9 mouse cellular contexts compared by ENCODE assay signal in genomic region chr2:170731205-170731604, GRCm38 (mm10). TPM values are rescaled to one million over a fixed set of nuclear protein-coding genes. Genes with fewer than 3 reads are reported as not detected.
DNase-seq lines count a peak whose midpoint lies in the region; ATAC-seq and TF ChIP-seq lines count a peak whose summit lies in the region.
"Had no signal": no experiment of that assay in that cellular context is flagged by ENCODE, and none has a peak within 500 bp of the region (broad histone marks: within the 10 kb centered on the region; RNA-seq: fewer than 3 reads in every experiment).

No protein-coding gene starts in this region.

- H3K4me3 ChIP-seq in ES-E14 (ENCODE audit: insufficient read depth in 1 of 2, low read depth in 1 of 2, low read length in 2 of 2, poor library complexity in 1 of 2, severe bottlenecking in 1 of 2) = peak overlapping the region in 1 of 2 experiments; percentile 59; a peak in 2 of 4 replicates
- peak overlapping the region; percentile 47 for H3K4me3 ChIP-seq in forebrain, postnatal 0 days (ENCODE audit: low read depth, low read length)
- peak overlapping the region; percentile 17; the same call in 1 of the 2 replicates for H3K4me3 ChIP-seq in liver, postnatal 0 days (ENCODE audit: low read depth, low read length)

- no peaks in the 10 kb centered on the region for H3K36me3 ChIP-seq in ES-E14 (ENCODE audit: control insufficient read depth, insufficient read depth, low read length, poor library complexity, severe bottlenecking)
- H3K36me3 ChIP-seq in forebrain, postnatal 0 days (ENCODE audit: insufficient read depth) = no peaks in the 10 kb centered on the region
- H3K36me3 ChIP-seq in liver, postnatal 0 days (replicated peaks; ENCODE audit: insufficient read depth, low read length) = no peaks in the 10 kb centered on the region

- no peak for TF ChIP-seq CTCF in forebrain, postnatal 0 days (IDR thresholded peaks at IDR 0.05; ENCODE audit: low read depth)
- no peak for TF ChIP-seq CTCF in liver, postnatal 0 days (IDR thresholded peaks at IDR 0.05; ENCODE audit: low read depth)

- peak overlapping the region; percentile 74 for H3K4me2 ChIP-seq in forebrain, postnatal 0 days (ENCODE audit: low read depth)
- 0 out of 2 replicates have a peak overlapping the region, but pooled peaks have one; percentile 40 for H3K4me2 ChIP-seq in liver, postnatal 0 days (ENCODE audit: low read depth, low read length)

- WGBS in forebrain, postnatal 0 days = 22% methylated on average over 6 of the region's 6 CpGs
- WGBS in liver, postnatal 0 days (ENCODE audit: insufficient replicate concordance) = 18% methylated on average over 6 of the region's 6 CpGs

- no peaks in the 10 kb centered on the region for H3K9me3 ChIP-seq in ES-E14 (ENCODE audit: control insufficient read depth, insufficient read depth, low read depth, low read length)
- H3K9me3 ChIP-seq in forebrain, postnatal 0 days (ENCODE audit: low read length) = no peaks in the 10 kb centered on the region
- no peaks in the 10 kb centered on the region for H3K9me3 ChIP-seq in liver, postnatal 0 days (ENCODE audit: low read length)

- H3K4me1 ChIP-seq in ES-E14 (ENCODE audit: control insufficient read depth in 2 of 2, insufficient read depth in 2 of 2, low read length in 2 of 2, poor library complexity in 1 of 2) = no peaks in the 10 kb centered on the region
- H3K4me1 ChIP-seq in forebrain, postnatal 0 days (ENCODE audit: insufficient read depth) = no peaks in the 10 kb centered on the region
- H3K4me1 ChIP-seq in liver, postnatal 0 days (ENCODE audit: insufficient read depth) = no peaks in the 10 kb centered on the region

- TF ChIP-seq EP300 in liver, postnatal 0 days (IDR thresholded peaks at IDR 0.05; ENCODE audit: low read depth) = no peak

- no peaks in the 10 kb centered on the region for H3K27me3 ChIP-seq in forebrain, postnatal 0 days (ENCODE audit: insufficient read depth, low read length)
- peaks cover 14% of the 10 kb centered on the region for H3K27me3 ChIP-seq in liver, postnatal 0 days (ENCODE audit: insufficient read depth, low read length)

- H3K9ac ChIP-seq in ES-E14 (ENCODE audit: insufficient read depth, low read depth, low read length, poor library complexity, severe bottlenecking) = no peak overlapping the region
- H3K9ac ChIP-seq in forebrain, postnatal 0 days = peak overlapping the region; percentile 73
- H3K9ac ChIP-seq in liver, postnatal 0 days (replicated peaks) = no peak overlapping the region

- peak; percentile 45 for DNase-seq in embryo, embryonic 10.5 days (ENCODE audit: low spot score)
- no peak for DNase-seq in embryo, embryonic 10 days (ENCODE audit: low spot score)
- peak; percentile 59 for DNase-seq in ES-E14 (ENCODE audit: low read depth, low spot score)
- DNase-seq in forebrain, postnatal 0 days = no peak
- no peak for DNase-seq in liver, postnatal 0 days
- DNase-seq in Muller cell, postnatal 12 days (ENCODE audit: inconsistent ontology term) = no peak
- DNase-seq in frontal cortex, postnatal 14 days (ENCODE audit: low spot score in 2 of 2) = no peak
- no peak for DNase-seq in spleen, postnatal 10 days (ENCODE audit: low spot score in 2 of 2)

- in situ Hi-C loops in ES-E14 (cut with MboI; ENCODE audit: low sequenced_read_pairs in 2 of 2, unreplicated experiment in 2 of 2) = no loop called here

- H3K27ac ChIP-seq in ES-E14 (ENCODE audit: insufficient read depth, low read depth, low read length, poor library complexity, severe bottlenecking) = no peak overlapping the region
- peak overlapping the region; percentile 76 for H3K27ac ChIP-seq in forebrain, postnatal 0 days (ENCODE audit: low read depth, low read length)
- no peak overlapping the region for H3K27ac ChIP-seq in liver, postnatal 0 days (ENCODE audit: low read depth)

- peak; percentile 25 for ATAC-seq in forebrain, postnatal 0 days
- no peak for ATAC-seq in liver, postnatal 0 days

TF ChIP-seq in ES-E14, 5 proteins besides CTCF, POLR2A, EP300 and RAD21:
- no peak for TF ChIP-seq CHD2 (IDR thresholded peaks at IDR 0.05; ENCODE audit: low read depth, low read length)
- peak; percentile 70; the same call in 1 of the 2 replicates for TF ChIP-seq ZNF384 (IDR thresholded peaks at IDR 0.05; ENCODE audit: low read depth, low read length)

RNA-seq across cellular contexts. Expression of gene Dok5, which starts 0.4 kb away (rescaled TPM):
- total RNA-seq in ES-E14 (2012; rRNA removed) = 0.48 and 0.58 TPM in 2 replicates
- total RNA-seq in forebrain, postnatal 0 days (2014; rRNA removed) = 50.2 and 93.9 TPM in 2 replicates
- 79.9 and 128 TPM in 2 replicates for polyA plus RNA-seq in forebrain, postnatal 0 days (2015; fragmentation: Nextera tagmentation; extraction: Ambion mirVana)
- polyA plus RNA-seq in liver, postnatal 0 days (2015; fragmentation: Nextera tagmentation; extraction: Ambion mirVana) = 0.21 and 0.34 TPM in 2 replicates
- polyA plus RNA-seq: C2C12 had no signal

Comparison
In these comparisons a context has a peak if more than half of its experiments do, and no peak if none do; other contexts are left out.
1. DNase-seq: peak in embryo, embryonic 10.5 days (single experiment) and ES-E14 (single experiment); none in embryo, embryonic 10 days (single experiment), forebrain, postnatal 0 days (single experiment), liver, postnatal 0 days (single experiment), Muller cell, postnatal 12 days (single experiment), frontal cortex, postnatal 14 days (0 of 2) and spleen, postnatal 10 days (0 of 2).
2. RNA of gene Dok5, which starts 0.4 kb away (total RNA-seq): 50.2 to 93.9 TPM in forebrain, postnatal 0 days; 0.48 to 0.58 TPM in ES-E14; every median in the first group is over 10 times any median in the second.